ENCODE assay signal across 14 mouse cellular contexts in the genomic region with DNA sequence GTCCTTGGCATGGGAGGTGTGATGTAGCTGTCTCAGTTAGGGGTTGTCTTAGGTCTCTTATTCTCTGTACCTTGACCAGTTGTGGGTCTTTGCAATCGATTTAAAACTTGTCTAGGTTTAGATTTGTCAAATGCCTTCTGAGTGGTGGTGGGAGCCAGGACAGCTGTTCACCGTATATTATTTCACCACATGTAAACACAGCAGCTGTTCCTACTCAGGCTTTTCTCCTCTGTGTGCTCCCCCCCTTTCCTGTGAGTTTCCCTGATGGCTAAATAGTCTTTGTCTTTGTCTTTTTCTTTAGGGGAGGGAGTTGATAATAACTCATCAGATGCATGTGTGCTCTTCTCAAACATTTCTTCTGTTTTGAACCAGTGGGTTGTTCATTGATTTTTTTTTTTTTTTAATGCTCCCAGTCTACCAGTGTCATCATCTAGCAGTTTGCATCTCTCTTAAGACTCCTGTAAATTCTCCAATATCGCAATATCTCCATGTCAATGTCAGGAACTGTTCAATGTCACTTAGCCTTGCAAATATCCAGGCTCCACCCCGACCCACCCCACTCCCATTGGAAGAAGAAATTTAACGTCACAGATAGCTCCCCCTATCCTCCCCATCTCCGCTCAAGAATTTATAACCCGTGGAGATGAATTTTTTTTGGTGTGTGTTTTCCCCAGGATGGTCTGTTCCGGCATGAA. TPM values are rescaled to one million over a fixed set of nuclear protein-coding genes. Genes with fewer than 3 reads are reported as not detected.
DNase-seq lines count a peak whose midpoint lies in the region; ATAC-seq and TF ChIP-seq lines count a peak whose summit lies in the region.
"Had no signal": no experiment of that assay in that cellular context is flagged by ENCODE, and none has a peak within 500 bp of the region (broad histone marks: within the 10 kb centered on the region; RNA-seq: fewer than 3 reads in every experiment).

No protein-coding gene starts in this region.

- H3K27me3 ChIP-seq in kidney, postnatal 0 days (ENCODE audit: insufficient read depth, low read length), result no peaks in the 10 kb centered on the region
- H3K27me3 ChIP-seq in kidney, adult 2 months (replicated peaks; ENCODE audit: control insufficient read depth, insufficient read depth, low read length), result no peaks in the 10 kb centered on the region; the same call in 1 of the 2 replicates
- no peaks in the 10 kb centered on the region for H3K27me3 ChIP-seq in myocyte (ENCODE audit: control insufficient read depth, insufficient read depth, insufficient read length)
- H3K27me3 ChIP-seq in heart, embryonic 10.5 days (ENCODE audit: insufficient read depth, poor library complexity, severe bottlenecking), result no peaks in the 10 kb centered on the region
- H3K27me3 ChIP-seq: liver, embryonic 15.5 days; midbrain, embryonic 13.5 days had no signal

- H3K9ac ChIP-seq in kidney, postnatal 0 days (ENCODE audit: low read depth, low read length), result no peak overlapping the region
- H3K9ac ChIP-seq: liver, embryonic 15.5 days; midbrain, embryonic 13.5 days had no signal

- H3ac ChIP-seq in myocyte (ENCODE audit: control insufficient read depth, insufficient read length), result no peak overlapping the region

- H3K4me2 ChIP-seq in kidney, postnatal 0 days (ENCODE audit: low read length), result peak overlapping the region; percentile 29; the same call in 1 of the 2 replicates
- H3K4me2 ChIP-seq in myocyte (ENCODE audit: low read depth), result peak overlapping the region; percentile 81
- H3K4me2 ChIP-seq: liver, embryonic 15.5 days; midbrain, embryonic 13.5 days had no signal

- H3K4me3 ChIP-seq in kidney, postnatal 0 days (replicated peaks; ENCODE audit: low read depth, low read length), result no peak overlapping the region
- no peak overlapping the region for H3K4me3 ChIP-seq in kidney, adult 2 months (ENCODE audit: insufficient read depth, low read depth, low read length)
- peak overlapping the region; percentile 20; the same call in 1 of the 2 replicates for H3K4me3 ChIP-seq in cortical plate, adult 2 months (ENCODE audit: insufficient read depth, low read length)
- H3K4me3 ChIP-seq in myocyte, result no peak overlapping the region
- H3K4me3 ChIP-seq in heart, embryonic 10.5 days, result no peak overlapping the region
- H3K4me3 ChIP-seq: erythroblast, embryonic 14.5 days; liver, embryonic 15.5 days; midbrain, embryonic 13.5 days had no signal

- no peak for TF ChIP-seq CTCF in kidney, postnatal 0 days (IDR thresholded peaks at IDR 0.05; ENCODE audit: low read depth)
- TF ChIP-seq CTCF in kidney, adult 2 months (conservative IDR thresholded peaks at IDR 0.05; ENCODE audit: insufficient read depth, insufficient read length, low read depth, low read length), result no peak
- TF ChIP-seq CTCF in cortical plate, adult 2 months (IDR thresholded peaks at IDR 0.05; ENCODE audit: extremely low read depth, insufficient read depth, low read length), result no peak

- no peak for TF ChIP-seq POLR2A in kidney, adult 2 months (IDR thresholded peaks at IDR 0.05; ENCODE audit: low read depth, low read length)
- TF ChIP-seq POLR2A in cortical plate, adult 2 months (IDR thresholded peaks at IDR 0.05; ENCODE audit: extremely low read depth, insufficient read depth, low read length), result no peak
- no peak for TF ChIP-seq POLR2A in myocyte (IDR thresholded peaks at IDR 0.05; ENCODE audit: insufficient read length, low read depth)

- no peaks in the 10 kb centered on the region for H3K36me3 ChIP-seq in kidney, postnatal 0 days (ENCODE audit: insufficient read depth, low read length)
- no peaks in the 10 kb centered on the region for H3K36me3 ChIP-seq in kidney, adult 2 months (ENCODE audit: control insufficient read depth, insufficient read depth, low read length)
- H3K36me3 ChIP-seq in myocyte (ENCODE audit: control insufficient read depth, insufficient read depth), result no peaks in the 10 kb centered on the region
- no peaks in the 10 kb centered on the region for H3K36me3 ChIP-seq in heart, embryonic 10.5 days
- H3K36me3 ChIP-seq: liver, embryonic 15.5 days; midbrain, embryonic 13.5 days had no signal

- WGBS in kidney, postnatal 0 days, result 23% methylated on average over 8 of the region's 8 CpGs
- 23% methylated on average over 8 of the region's 8 CpGs for WGBS in kidney, adult 2 months
- 72% methylated on average over 8 of the region's 8 CpGs for WGBS in heart, embryonic 10.5 days

- H3K79me2 ChIP-seq in myocyte (ENCODE audit: control insufficient read depth, insufficient read depth), result no peaks in the 10 kb centered on the region

- H3K27ac ChIP-seq in kidney, postnatal 0 days, result no peak overlapping the region
- no peak overlapping the region for H3K27ac ChIP-seq in kidney, adult 2 months (ENCODE audit: insufficient read depth, low read depth, low read length)
- peak overlapping the region; percentile 22; the same call in 1 of the 2 replicates for H3K27ac ChIP-seq in cortical plate, adult 2 months (ENCODE audit: insufficient read depth, low read length)
- H3K27ac ChIP-seq in heart, embryonic 10.5 days, result no peak overlapping the region
- H3K27ac ChIP-seq: liver, embryonic 15.5 days; midbrain, embryonic 13.5 days had no signal

- ATAC-seq in kidney, postnatal 0 days (replicated peaks; ENCODE audit: low FRiP score, low read depth), result no peak
- ATAC-seq: midbrain, embryonic 13.5 days had no signal

- peak; percentile 58 for DNase-seq in kidney, postnatal 0 days (ENCODE audit: low spot score)
- DNase-seq in kidney, adult 2 months, result no peak
- peak; percentile 30 for DNase-seq in forelimb bud, embryonic 11.5 days (ENCODE audit: low read depth, low spot score)
- DNase-seq in heart, adult 9 months (ENCODE audit: low spot score in 2 of 2), result no peak
- DNase-seq in heart, embryonic 10.5 days (ENCODE audit: low spot score), result no peak
- DNase-seq: cerebellum, adult 9-10 months; kidney, adult 9 months; spleen, adult 18-20 months; thymus, postnatal 36 days had no signal

- H3K9me3 ChIP-seq in kidney, postnatal 0 days (replicated peaks; ENCODE audit: low read length), result no peaks in the 10 kb centered on the region
- H3K9me3 ChIP-seq in heart, embryonic 10.5 days, result no peaks in the 10 kb centered on the region
- H3K9me3 ChIP-seq: midbrain, embryonic 13.5 days had no signal

- H3K4me1 ChIP-seq in kidney, postnatal 0 days (replicated peaks; ENCODE audit: insufficient read depth, low read length), result no peaks in the 10 kb centered on the region
- no peaks in the 10 kb centered on the region for H3K4me1 ChIP-seq in kidney, adult 2 months (ENCODE audit: control insufficient read depth, insufficient read depth, low read length)
- no peaks in the 10 kb centered on the region for H3K4me1 ChIP-seq in cortical plate, adult 2 months (ENCODE audit: control insufficient read depth, insufficient read depth, low read length)
- H3K4me1 ChIP-seq in heart, embryonic 10.5 days, result no peaks in the 10 kb centered on the region
- H3K4me1 ChIP-seq: liver, embryonic 15.5 days had no signal

TF ChIP-seq in myocyte, 11 proteins besides CTCF, POLR2A, EP300 and RAD21:
- TF ChIP-seq TCF12 (IDR thresholded peaks at IDR 0.05; ENCODE audit: insufficient read depth, poor library complexity, severe bottlenecking), result peak; percentile 63
- TF ChIP-seq TCF3 (IDR thresholded peaks at IDR 0.05; ENCODE audit: insufficient read length, low read depth), result peak; percentile 48
- no peak for TF ChIP-seq POLR2AphosphoS2 (IDR thresholded peaks at IDR 0.05; ENCODE audit: insufficient read length, low read depth)
- TF ChIP-seq MYOG (IDR thresholded peaks at IDR 0.05; ENCODE audit: control insufficient read depth in 1 of 3, insufficient read depth in 1 of 3, insufficient read length in 2 of 3, low read depth in 2 of 3), result peak in 1 of 3 experiments; percentile 36
- no peak for TF ChIP-seq CEBPB (IDR thresholded peaks at IDR 0.05; ENCODE audit: insufficient read depth, poor library complexity, severe bottlenecking)
- peak; percentile 41 to 86 (median 85) for TF ChIP-seq MYOD1 (IDR thresholded peaks at IDR 0.05; ENCODE audit: control insufficient read depth in 1 of 3, insufficient read length in 2 of 3, low read depth in 2 of 3)

RNA-seq across cellular contexts. Expression of gene Cntnap4, which starts 18.7 kb away (rescaled TPM):
- 0.03 and 0.09 TPM in 2 replicates for polyA plus RNA-seq in kidney, postnatal 0 days (2015; fragmentation: Nextera tagmentation; extraction: Ambion mirVana)
- 0.02 TPM in 1 of 2 replicates, not detected in the other for polyA plus RNA-seq in kidney, adult 2 months (2012; rRNA removed)
- 7.9 and 8.8 TPM in 2 replicates for polyA plus RNA-seq in cortical plate, adult 2 months (2012; rRNA removed)
- polyA plus RNA-seq in myocyte (2012; fragmentation: generic; extraction: Trizol), result 4.6 TPM
- 0.07 and 0.43 TPM in 2 replicates for polyA plus RNA-seq in heart, embryonic 10.5 days (2016; fragmentation: Nextera tagmentation; extraction: Ambion mirVana)
- polyA plus RNA-seq: erythroblast, embryonic 14.5 days had no signal

Comparison
In these comparisons a context has a peak if more than half of its experiments do, and no peak if none do; other contexts are left out.
1. DNase-seq: peak in kidney, postnatal 0 days (single experiment) and forelimb bud, embryonic 11.5 days (single experiment); none in kidney, adult 2 months (single experiment), heart, adult 9 months (0 of 2) and heart, embryonic 10.5 days (single experiment).